In genomic region chrX:133914219-133914618, GRCm38 (mm10) we compare ENCODE assay signal across 15 mouse cellular contexts. TPM values are rescaled to one million over a fixed set of nuclear protein-coding genes. Genes with fewer than 3 reads are reported as not detected.
A peak's percentile ranks its signal among the peaks of the same experiment; 100 is the strongest.
DNase-seq lines count a peak whose midpoint lies in the region; ATAC-seq lines count a peak whose summit lies in the region.
"Had no signal": no experiment of that assay in that cellular context is flagged by ENCODE, and none has a peak within 500 bp of the region (broad histone marks: within the 10 kb centered on the region; RNA-seq: fewer than 3 reads in every experiment).

No protein-coding gene starts in this region.

- peak; percentile 63 for ATAC-seq in heart, embryonic 11.5 days (replicated peaks; ENCODE audit: insufficient number of reproducible peaks, low FRiP score, low TSS enrichment)
- ATAC-seq in limb, embryonic 15.5 days (ENCODE audit: insufficient number of reproducible peaks, low FRiP score, low TSS enrichment, low read depth): no peak
- ATAC-seq in midbrain, embryonic 11.5 days (ENCODE audit: low FRiP score): no peak

- no peaks in the 10 kb centered on the region for H3K9me3 ChIP-seq in heart, embryonic 11.5 days (replicated peaks; ENCODE audit: control insufficient read depth, low read length)
- H3K9me3 ChIP-seq in limb, embryonic 15.5 days: no peaks in the 10 kb centered on the region
- no peaks in the 10 kb centered on the region for H3K9me3 ChIP-seq in midbrain, embryonic 11.5 days (ENCODE audit: control insufficient read depth, low read length)
- H3K9me3 ChIP-seq: forebrain, embryonic 12.5 days; midbrain, embryonic 10.5 days; neural tube, embryonic 15.5 days had no signal

- H3K27me3 ChIP-seq in heart, embryonic 11.5 days (ENCODE audit: control insufficient read depth, insufficient read depth, low read length): no peaks in the 10 kb centered on the region
- peaks cover 14% of the 10 kb centered on the region for H3K27me3 ChIP-seq in limb, embryonic 15.5 days
- H3K27me3 ChIP-seq in midbrain, embryonic 11.5 days (ENCODE audit: control insufficient read depth, insufficient read depth, low read length): 0 out of 2 replicates have a peak, but pooled peaks cover 2% of the 10 kb centered on the region
- H3K27me3 ChIP-seq: neural tube, embryonic 15.5 days had no signal

- peak overlapping the region; percentile 68 for H3K27ac ChIP-seq in brown adipose tissue, adult 24 weeks (replicated peaks; ENCODE audit: low read depth, low read length)
- H3K27ac ChIP-seq in heart, embryonic 11.5 days (ENCODE audit: low read depth, low read length): peak overlapping the region; percentile 70; the same call in 1 of the 2 replicates
- H3K27ac ChIP-seq in limb, embryonic 15.5 days: peak overlapping the region; percentile 38; the same call in 1 of the 2 replicates
- no peak overlapping the region for H3K27ac ChIP-seq in midbrain, embryonic 11.5 days (ENCODE audit: low read depth, low read length)
- H3K27ac ChIP-seq: forebrain, embryonic 12.5 days; midbrain, embryonic 10.5 days; neural tube, embryonic 15.5 days had no signal

- no peaks in the 10 kb centered on the region for H3K4me1 ChIP-seq in brown adipose tissue, adult 24 weeks (ENCODE audit: control insufficient read depth, insufficient read depth, insufficient read length, low read length)
- H3K4me1 ChIP-seq in heart, embryonic 11.5 days (ENCODE audit: control insufficient read depth, insufficient read depth, low read length): 0 out of 2 replicates have a peak, but pooled peaks cover 6% of the 10 kb centered on the region
- 0 out of 2 replicates have a peak, but pooled peaks cover 3% of the 10 kb centered on the region for H3K4me1 ChIP-seq in limb, embryonic 15.5 days
- peaks cover 5% of the 10 kb centered on the region; the same call in 1 of the 2 replicates for H3K4me1 ChIP-seq in midbrain, embryonic 11.5 days (ENCODE audit: control insufficient read depth, insufficient read depth, low read length)
- H3K4me1 ChIP-seq: forebrain, embryonic 12.5 days; neural tube, embryonic 15.5 days had no signal

- H3K36me3 ChIP-seq in heart, embryonic 11.5 days (ENCODE audit: control insufficient read depth, insufficient read depth, low read length): no peaks in the 10 kb centered on the region
- no peaks in the 10 kb centered on the region for H3K36me3 ChIP-seq in limb, embryonic 15.5 days
- H3K36me3 ChIP-seq in midbrain, embryonic 11.5 days (ENCODE audit: control insufficient read depth, insufficient read depth, low read length): no peaks in the 10 kb centered on the region
- H3K36me3 ChIP-seq: forebrain, embryonic 12.5 days; midbrain, embryonic 10.5 days; neural tube, embryonic 15.5 days had no signal

- peak; percentile 10 for DNase-seq in embryo, embryonic 11 days
- no peak for DNase-seq in embryo, embryonic 9.5 days (ENCODE audit: extremely low spot score)
- DNase-seq in adrenal gland, postnatal 14 days: no peak
- DNase-seq in frontal cortex, postnatal 14 days (ENCODE audit: low spot score in 2 of 2): no peak
- DNase-seq in midbrain, embryonic 11.5 days (ENCODE audit: low spot score, missing footprints): no peak
- DNase-seq: adrenal gland, adult 8-10 months; cerebellum, adult 2 months; thymus, postnatal 4 days had no signal

- H3K4me3 ChIP-seq in brown adipose tissue, adult 24 weeks (ENCODE audit: insufficient read depth, low read depth, low read length): no peak overlapping the region
- no peak overlapping the region for H3K4me3 ChIP-seq in heart, embryonic 11.5 days (ENCODE audit: low read depth, low read length)
- no peak overlapping the region for H3K4me3 ChIP-seq in limb, embryonic 15.5 days
- no peak overlapping the region for H3K4me3 ChIP-seq in midbrain, embryonic 11.5 days (ENCODE audit: low read depth, low read length)
- H3K4me3 ChIP-seq: forebrain, embryonic 12.5 days; midbrain, embryonic 10.5 days; neural tube, embryonic 15.5 days had no signal

- no peak overlapping the region for H3K9ac ChIP-seq in heart, embryonic 11.5 days (ENCODE audit: low read depth, low read length)
- no peak overlapping the region for H3K9ac ChIP-seq in limb, embryonic 15.5 days
- no peak overlapping the region for H3K9ac ChIP-seq in midbrain, embryonic 11.5 days (ENCODE audit: low read length)
- H3K9ac ChIP-seq: forebrain, embryonic 12.5 days; neural tube, embryonic 15.5 days had no signal

- WGBS in heart, embryonic 11.5 days (ENCODE audit: insufficient replicate concordance): 38% methylated on average over 7 of the region's 7 CpGs
- WGBS in limb, embryonic 15.5 days: 38% methylated on average over 7 of the region's 7 CpGs
- WGBS in midbrain, embryonic 11.5 days: 64% methylated on average over 7 of the region's 7 CpGs

- H3K4me2 ChIP-seq in heart, embryonic 11.5 days: 0 out of 2 replicates have a peak overlapping the region, but pooled peaks have one; percentile 16
- H3K4me2 ChIP-seq in limb, embryonic 15.5 days: no peak overlapping the region
- no peak overlapping the region for H3K4me2 ChIP-seq in midbrain, embryonic 11.5 days
- H3K4me2 ChIP-seq: forebrain, embryonic 12.5 days; neural tube, embryonic 15.5 days had no signal

RNA-seq across cellular contexts. Expression of gene Srpx2, which starts 6.0 kb away (rescaled TPM):
- 5.0 and 5.2 TPM in 2 replicates for polyA plus RNA-seq in brown adipose tissue, adult 24 weeks (2012; ENCODE audit: insufficient read depth, insufficient read length, missing spikeins)
- 2.2 and 2.8 TPM in 2 replicates for polyA plus RNA-seq in heart, embryonic 11.5 days (2014; fragmentation: Nextera tagmentation; extraction: Ambion mirVana)
- 8.2 and 12.9 TPM in 2 replicates for polyA plus RNA-seq in limb, embryonic 15.5 days (2015; fragmentation: Nextera tagmentation; extraction: Ambion mirVana)
- 1.9 and 2.2 TPM in 2 replicates for total RNA-seq in adrenal gland, postnatal 14 days (2021)
- 1.6 and 1.8 TPM in 2 replicates for polyA plus RNA-seq in midbrain, embryonic 11.5 days (2014; fragmentation: Nextera tagmentation; extraction: Ambion mirVana)
- total RNA-seq: hematopoietic stem cell, adult 5-6 weeks had no signal

RNA-seq across cellular contexts. Expression of gene Tspan6, which starts 16.0 kb away (rescaled TPM):
- 4.6 and 13.0 TPM in 2 replicates for polyA plus RNA-seq in brown adipose tissue, adult 24 weeks (2012; ENCODE audit: insufficient read depth, insufficient read length, missing spikeins)
- polyA plus RNA-seq in heart, embryonic 11.5 days (2014; fragmentation: Nextera tagmentation; extraction: Ambion mirVana): 156 and 165 TPM in 2 replicates
- 153 and 155 TPM in 2 replicates for polyA plus RNA-seq in limb, embryonic 15.5 days (2015; fragmentation: Nextera tagmentation; extraction: Ambion mirVana)
- 20.9 and 23.7 TPM in 2 replicates for total RNA-seq in adrenal gland, postnatal 14 days (2021)
- 235 and 253 TPM in 2 replicates for polyA plus RNA-seq in midbrain, embryonic 11.5 days (2014; fragmentation: Nextera tagmentation; extraction: Ambion mirVana)

Comparison
In these comparisons a context has a peak if more than half of its experiments do, and no peak if none do; other contexts are left out.
1. RNA of gene Tspan6, which starts 16.0 kb away (polyA plus RNA-seq): 235 to 253 TPM in midbrain, embryonic 11.5 days, 156 to 165 TPM in heart, embryonic 11.5 days and 153 to 155 TPM in limb, embryonic 15.5 days; 4.6 to 13.0 TPM in brown adipose tissue, adult 24 weeks; every median in the first group is over 10 times any median in the second.